Mouse (Mus musculus) bone marrow macrophage, adult 2 months (primary cell): ENCODE data around the gene Met.

ENCODE experiments used
- CTCF ChIP-seq: IDR thresholded peaks from 2 replicates; pipeline ENCODE4 v1.5.1; 2012; ENCODE audit warnings: low read depth, mild to moderate bottlenecking, low read length, moderate library complexity
- POLR2A ChIP-seq: IDR thresholded peaks from 2 replicates; pipeline ENCODE4 v1.6.1; 2012; ENCODE audit warnings: mild to moderate bottlenecking, low read depth, low read length, borderline replicate concordance

GRCm38 (mm10) chr6:17546825-17547224 is 83.2 kb downstream of the Met start:
- no peak for TF ChIP-seq CTCF
- TF ChIP-seq POLR2A: no peak
